Mouse (Mus musculus): ENCODE results near the gene Usp53.

The Usp53 gene

DNA sequence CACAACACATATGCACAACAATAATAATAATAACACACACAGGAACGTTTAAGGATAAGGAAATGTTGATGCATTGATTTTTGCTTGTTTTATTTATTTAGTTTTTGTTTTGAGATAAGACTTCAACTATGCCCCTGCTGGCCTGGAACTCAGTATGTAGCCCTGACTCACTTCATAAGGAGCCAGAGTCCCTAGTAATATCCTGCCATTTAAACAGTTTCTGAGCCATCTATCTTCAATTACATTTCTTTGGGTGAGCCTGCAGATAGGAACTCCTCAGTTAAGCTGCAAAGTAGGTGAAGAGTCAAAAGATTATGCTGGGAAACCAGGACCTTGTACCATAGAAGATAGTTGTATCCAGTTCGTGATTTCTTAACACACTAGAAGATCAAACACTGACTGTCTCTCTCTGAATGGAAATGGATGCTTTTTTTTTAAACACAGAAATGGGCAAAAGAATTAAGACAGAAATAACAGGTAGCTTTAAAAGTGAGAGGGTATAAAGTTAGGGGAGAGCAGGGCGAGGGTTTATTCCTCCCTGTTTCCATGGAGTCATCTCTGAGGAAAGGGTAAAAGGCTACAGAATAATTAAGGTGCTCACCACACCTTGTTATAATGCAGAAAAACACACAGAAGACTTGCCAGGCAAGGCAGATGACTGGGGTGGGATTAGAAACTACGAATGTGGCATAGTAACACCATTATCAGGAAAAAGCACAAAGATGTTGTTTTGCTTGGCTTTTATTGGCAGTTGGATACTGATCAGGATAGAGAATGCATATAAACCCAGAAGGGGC lies 96.6 kb downstream of the Usp53 start:
- no peak for DNase-seq (ENCODE audit: low spot score)

Data from T-cell, adult 2 months (primary cell).